Mouse (Mus musculus) frontal cortex, postnatal 14 days (tissue): Measurements from ENCODE around the gene Klhl1.
"Not testable (repeated sequence)": the region's sequence is repeated elsewhere in the genome, so short reads cannot be mapped to it uniquely, and the experiment has no call there.

Experiments
- DNase-seq, 2 experiments: peaks; one replicate each; pipeline ENCODE4 v3.0.0; 2022; ENCODE audit warnings: low spot score in 2 of 2

The Klhl1 gene

DNA sequence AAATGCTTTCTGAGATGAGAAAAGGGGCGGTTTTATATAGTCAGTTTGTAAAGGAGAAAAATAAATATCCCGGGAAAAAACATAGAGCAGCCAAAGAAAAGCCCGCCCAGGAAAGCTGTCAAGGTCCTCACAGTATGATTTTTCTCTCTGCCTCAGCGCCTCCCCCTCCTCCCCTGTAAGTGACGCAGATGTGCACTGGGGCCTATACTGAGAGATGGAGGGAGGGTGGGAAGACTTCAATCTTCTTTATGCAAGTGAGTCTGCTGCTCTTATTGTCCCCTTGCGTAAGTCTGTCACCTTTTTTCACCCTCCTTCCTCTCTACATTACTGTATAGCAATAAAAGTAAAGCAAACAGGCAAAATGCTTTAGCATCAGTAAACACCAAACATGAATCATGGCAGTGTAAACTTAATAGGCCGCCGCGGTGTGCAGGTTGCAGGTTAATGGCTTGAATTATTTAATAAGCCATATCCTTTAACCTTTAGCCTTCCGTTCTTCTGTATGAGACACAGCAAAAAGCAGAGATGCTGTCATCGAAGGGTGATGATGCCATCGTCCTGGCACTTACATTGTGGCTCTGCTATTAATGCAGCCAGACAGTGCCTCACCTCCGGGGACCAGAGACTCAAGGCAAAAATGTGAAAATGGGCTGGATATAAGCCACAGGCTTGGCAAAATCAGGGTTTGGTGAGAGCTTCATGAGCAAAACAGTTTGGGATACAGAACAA lies at the start of gene Klhl1:
Gene Klhl1, minus strand, starts transcription at position 149 of the 729 bp plus-strand sequence.
- DNase-seq: peak; percentile 11 to 12

- DNase-seq: no peak
Measured at GRCm38 (mm10) chr14:96553668-96554067, 34.8 kb upstream of the Klhl1 start.

GRCm38 (mm10) chr14:96518151-96518953 lies 550 bp downstream of the Klhl1 start:
- peak; percentile 5 to 15 for DNase-seq

GRCm38 (mm10) chr14:96517727-96518126 lies 1.2 kb downstream of the Klhl1 start:
- DNase-seq: no peak

DNA sequence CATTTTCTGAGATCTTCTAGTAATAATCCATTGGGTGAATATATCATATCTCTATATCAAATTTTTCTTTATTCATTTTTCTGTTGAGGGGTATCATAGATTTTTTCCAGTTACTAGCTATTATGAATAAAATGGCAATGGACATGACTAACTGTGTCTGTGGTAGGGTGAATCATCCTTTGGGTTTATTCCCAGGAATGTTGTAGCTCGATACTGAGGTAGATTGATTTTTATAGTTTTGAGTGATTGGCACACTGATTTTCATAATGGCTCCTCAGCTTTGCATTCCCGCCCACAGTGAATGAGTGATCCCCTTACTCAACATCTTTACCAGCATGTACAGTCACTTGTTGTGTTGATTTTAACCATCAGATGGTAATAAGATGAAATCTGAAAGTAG lies 19.0 kb downstream of the Klhl1 start:
- no peak for DNase-seq

GRCm38 (mm10) chr14:96471812-96472211 lies 47.1 kb downstream of the Klhl1 start:
- DNase-seq: no peak

- DNase-seq: no peak
Measured at GRCm38 (mm10) chr14:96471336-96471735, 47.6 kb downstream of the Klhl1 start.

GRCm38 (mm10) chr14:96461756-96462155 lies 57.1 kb downstream of the Klhl1 start:
- DNase-seq: no peak

- DNase-seq: no peak
Measured at GRCm38 (mm10) chr14:96392032-96392737, 126.7 kb downstream of the Klhl1 start.

- DNase-seq: no peak
Measured at GRCm38 (mm10) chr14:96362727-96363126, 156.2 kb downstream of the Klhl1 start.

DNA sequence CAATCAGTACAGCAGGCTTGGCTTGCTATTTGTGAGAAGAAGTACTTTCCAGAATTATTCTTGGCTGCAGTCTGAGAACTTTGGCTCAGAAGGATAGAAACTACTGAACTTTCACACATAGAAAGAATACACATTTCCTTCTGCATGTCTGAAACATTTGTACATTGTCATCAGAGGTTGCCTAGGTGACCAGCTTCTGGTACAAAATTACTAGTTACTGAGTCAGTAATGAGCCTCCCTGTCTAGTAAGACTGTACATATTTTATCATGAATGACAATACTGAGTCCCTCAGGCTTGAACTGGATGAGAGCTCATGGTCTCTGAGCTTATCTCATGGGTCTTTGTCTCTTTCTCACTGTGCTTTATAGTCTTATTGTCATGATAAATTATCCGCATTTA lies 170.7 kb downstream of the Klhl1 start:
- DNase-seq: no peak

DNA sequence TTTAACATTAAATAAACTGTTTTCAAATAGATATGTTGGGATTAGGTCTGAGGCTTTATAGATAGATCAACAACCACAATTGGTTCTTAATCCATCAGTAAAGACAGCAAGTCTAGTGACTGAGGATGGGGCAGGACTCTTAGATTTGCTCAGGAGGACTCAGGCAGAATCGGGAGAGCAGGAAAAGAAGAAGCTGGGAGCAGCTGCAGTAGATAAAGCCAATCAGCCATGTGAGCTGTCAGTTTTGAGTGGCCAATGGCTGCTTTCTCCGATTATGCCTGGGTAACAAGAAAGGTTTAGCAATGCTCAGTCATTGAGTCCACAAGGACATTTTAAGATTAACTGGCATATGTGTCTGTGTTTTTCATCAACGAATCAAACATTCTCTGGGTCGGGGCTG lies 187.8 kb downstream of the Klhl1 start:
- no peak for DNase-seq

- DNase-seq: no peak
Measured at GRCm38 (mm10) chr14:96217805-96218441, 301.0 kb downstream of the Klhl1 start.

GRCm38 (mm10) chr14:96194795-96195194 lies 324.1 kb downstream of the Klhl1 start:
- not testable (repeated sequence) for DNase-seq

- DNase-seq: no peak
Measured at GRCm38 (mm10) chr14:96174546-96174945, 344.4 kb downstream of the Klhl1 start.

- DNase-seq: no peak
Measured at GRCm38 (mm10) chr14:96143137-96143536, 375.8 kb downstream of the Klhl1 start.

- DNase-seq: no peak
Measured at GRCm38 (mm10) chr14:96140246-96140645, 378.7 kb downstream of the Klhl1 start.

GRCm38 (mm10) chr14:96107396-96107795 lies 411.5 kb downstream of the Klhl1 start:
- DNase-seq: no peak

DNA sequence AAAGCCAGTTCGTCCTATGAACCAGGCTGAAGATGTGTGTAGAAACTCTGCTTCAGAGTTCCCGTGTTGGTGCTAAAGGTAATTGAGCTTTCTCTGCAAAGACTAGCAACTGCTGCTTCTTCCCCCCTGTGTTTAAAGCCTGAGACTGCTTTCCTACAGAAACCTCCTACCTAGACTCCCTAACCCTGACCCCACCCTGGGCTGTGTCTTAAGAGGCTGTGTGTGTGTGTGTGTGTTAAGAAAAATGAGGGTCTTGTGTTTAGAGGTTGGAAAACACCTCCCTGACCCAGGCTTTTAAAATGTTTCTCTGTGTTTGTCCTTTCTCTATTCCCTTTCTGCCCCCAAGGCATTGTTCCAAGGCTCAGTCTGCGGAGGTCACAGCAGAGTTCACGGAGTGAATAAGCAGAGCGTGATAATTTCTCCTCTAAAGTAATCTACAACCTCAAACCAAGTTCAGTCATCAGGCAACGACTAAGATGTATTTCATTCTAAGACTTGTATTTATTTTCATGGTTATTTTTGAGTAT lies 437.2 kb downstream of the Klhl1 start:
- DNase-seq: no peak

GRCm38 (mm10) chr14:96065884-96066283 lies 453.0 kb downstream of the Klhl1 start:
- DNase-seq: peak in 1 of 2 experiments; percentile 10
